Mouse (Mus musculus) stomach, embryonic 14.5 days (tissue): Measurements from ENCODE around the gene Fbxo33. TPM values are rescaled to one million over a fixed set of nuclear protein-coding genes. Genes with fewer than 3 reads are reported as not detected.
A peak's percentile ranks its signal among the peaks of the same experiment; 100 is the strongest.
"Not testable (repeated sequence)": the region's sequence is repeated elsewhere in the genome, so short reads cannot be mapped to it uniquely, and the experiment has no call there.

Source experiments
- ATAC-seq: fragments of 200-750 bp; cut with Nextera tagmentation; 2 replicates; pipeline ENCODE4 v1.8.0; 2017; ENCODE audit warnings: low read depth, moderate TSS enrichment; ENCODE audit not compliant: insufficient number of reproducible peaks, insufficient read depth, low FRiP score
- H3K27ac ChIP-seq: fragments of 300-500 bp; sonication (generic); 2 replicates; pipeline ENCODE4 v1.5.1; 2014; ENCODE audit warnings: mild to moderate bottlenecking, low read length, moderate library complexity, mixed read lengths
- H3K27me3 ChIP-seq: fragments of 300-500 bp; sonication (generic); 2 replicates; pipeline ENCODE4 v1.6.1; 2014; ENCODE audit warnings: low read length, control low read depth, mixed read lengths; ENCODE audit not compliant: control insufficient read depth, insufficient read depth
- H3K36me3 ChIP-seq: fragments of 300-500 bp; sonication (generic); 2 replicates; pipeline ENCODE4 v1.6.1; 2014; ENCODE audit warnings: mild to moderate bottlenecking, control low read depth, low read length, moderate library complexity, mixed read lengths; ENCODE audit not compliant: control insufficient read depth, insufficient read depth
- H3K4me1 ChIP-seq: fragments of 300-500 bp; sonication (generic); 2 replicates; pipeline ENCODE4 v1.6.1; 2014; ENCODE audit warnings: low read length, control low read depth, mixed read lengths; ENCODE audit not compliant: control insufficient read depth, insufficient read depth
- H3K4me2 ChIP-seq: fragments of 300-500 bp; sonication (generic); replicated peaks from 2 replicates; pipeline ENCODE4 v1.6.1; 2014; ENCODE audit warnings: low read depth, low read length, control low read depth
- H3K4me3 ChIP-seq: fragments of 300-500 bp; sonication (generic); 2 replicates; pipeline ENCODE4 v1.5.1; 2014; ENCODE audit warnings: low read depth, low read length, control low read depth
- H3K9ac ChIP-seq: fragments of 300-500 bp; sonication (generic); replicated peaks from 2 replicates; pipeline ENCODE4 v1.6.1; 2014; ENCODE audit warnings: low read depth, mild to moderate bottlenecking, control low read depth, low read length, moderate library complexity, mixed read lengths
- H3K9me3 ChIP-seq: fragments of 300-500 bp; sonication (generic); 2 replicates; pipeline ENCODE4 v1.6.1; 2016; ENCODE audit warnings: low read depth, low read length, control low read depth; ENCODE audit not compliant: control insufficient read depth
- WGBS: fragments of 180-500 bp; shearing (Covaris S2); extraction: QIAGEN DNeasy Blood & Tissue Kit; methylation state at CpG from one replicate; pipeline ENCODE4 v1.1.7; 2014; 5-methylcytosine and 5-hydroxymethylcytosine counted together
- polyA plus RNA-seq: library from polyadenylated mRNA; unstranded; fragments of >200 nt; fragmentation: Nextera tagmentation; extraction: Ambion mirVana; gene quantifications from 2 replicates; pipeline ENCODE4 v1.2.1, GENCODE M21; 2014

Fbxo33 gene
- polyA plus RNA-seq, 1 experiment from 2014 or later = 7.4 TPM

- H3K4me1 ChIP-seq = no peaks in the 10 kb centered on the region
- H3K4me3 ChIP-seq = no peak overlapping the region
- H3K9me3 ChIP-seq = no peaks in the 10 kb centered on the region
- H3K27ac ChIP-seq = no peak overlapping the region
- H3K27me3 ChIP-seq = no peaks in the 10 kb centered on the region
- H3K36me3 ChIP-seq = no peaks in the 10 kb centered on the region
- H3K9ac ChIP-seq = no peak overlapping the region
- WGBS = 72% methylated on average over 1 of the region's 1 CpGs
- ATAC-seq = no peak
- H3K4me2 ChIP-seq = no peak overlapping the region
Observed at GRCm38 (mm10) chr12:59248969-59249368, 29.4 kb upstream of the Fbxo33 start.

- not testable (repeated sequence) for H3K9ac ChIP-seq, H3K4me2 ChIP-seq, H3K27me3 ChIP-seq, H3K4me3 ChIP-seq, ATAC-seq, H3K4me1 ChIP-seq, H3K27ac ChIP-seq, H3K36me3 ChIP-seq, H3K9me3 ChIP-seq
- 85% methylated on average over 8 of the region's 8 CpGs for WGBS
Observed at GRCm38 (mm10) chr12:59241031-59241430, 21.5 kb upstream of the Fbxo33 start.

- Histone ChIP-seq H3K27ac (no peak overlapping the region), H3K4me3 (no peak overlapping the region), H3K27me3 (no peaks in the 10 kb centered on the region), H3K4me2 (no peak overlapping the region), H3K9me3 (no peaks in the 10 kb centered on the region), H3K4me1 (no peaks in the 10 kb centered on the region), H3K36me3 (no peaks in the 10 kb centered on the region), H3K9ac (no peak overlapping the region)
- no peak for ATAC-seq
- 83% methylated on average over 5 of the region's 5 CpGs for WGBS
Observed at GRCm38 (mm10) chr12:59238434-59238833, 18.9 kb upstream of the Fbxo33 start.

GRCm38 (mm10) chr12:59228401-59228800, 8.9 kb upstream of the Fbxo33 start:
- no peaks in the 10 kb centered on the region for H3K27me3 ChIP-seq
- no peak overlapping the region for H3K4me3 ChIP-seq
- 80% methylated on average over 5 of the region's 5 CpGs for WGBS
- H3K36me3 ChIP-seq = no peaks in the 10 kb centered on the region
- no peaks in the 10 kb centered on the region for H3K9me3 ChIP-seq
- no peak for ATAC-seq
- no peak overlapping the region for H3K4me2 ChIP-seq
- H3K27ac ChIP-seq = no peak overlapping the region
- H3K9ac ChIP-seq = no peak overlapping the region
- no peaks in the 10 kb centered on the region for H3K4me1 ChIP-seq

- WGBS = under 1% methylated on average over 66 of the region's 69 CpGs
- no peaks in the 10 kb centered on the region; the same call in 1 of the 2 replicates for H3K36me3 ChIP-seq
- peaks cover 5% of the 10 kb centered on the region; the same call in 1 of the 2 replicates for H3K4me1 ChIP-seq
- H3K9ac ChIP-seq = peak overlapping the region; percentile 81
- H3K4me3 ChIP-seq = peak overlapping the region; percentile 88
- H3K27ac ChIP-seq = peak overlapping the region; percentile 93
- no peak for ATAC-seq
- H3K27me3 ChIP-seq = no peaks in the 10 kb centered on the region
- H3K4me2 ChIP-seq = peak overlapping the region; percentile 93
- no peaks in the 10 kb centered on the region for H3K9me3 ChIP-seq
Observed at GRCm38 (mm10) chr12:59218640-59219321, 744 bp downstream of the Fbxo33 start.

GRCm38 (mm10) chr12:59217331-59217730, 2.2 kb downstream of the Fbxo33 start:
- H3K4me3 ChIP-seq = no peak overlapping the region
- H3K9ac ChIP-seq = no peak overlapping the region
- H3K4me2 ChIP-seq = no peak overlapping the region; the same call in 1 of the 2 replicates
- no peaks in the 10 kb centered on the region; the same call in 1 of the 2 replicates for H3K36me3 ChIP-seq
- H3K9me3 ChIP-seq = no peaks in the 10 kb centered on the region
- no peak for ATAC-seq
- H3K4me1 ChIP-seq = peaks cover 5% of the 10 kb centered on the region; the same call in 1 of the 2 replicates
- H3K27ac ChIP-seq = no peak overlapping the region
- WGBS = 82% methylated on average over 3 of the region's 3 CpGs
- no peaks in the 10 kb centered on the region for H3K27me3 ChIP-seq

GRCm38 (mm10) chr12:59216676-59217266, 2.8 kb downstream of the Fbxo33 start:
- H3K27ac ChIP-seq = no peak overlapping the region
- H3K9me3 ChIP-seq = no peaks in the 10 kb centered on the region
- ATAC-seq = no peak
- H3K36me3 ChIP-seq = no peaks in the 10 kb centered on the region; the same call in 1 of the 2 replicates
- WGBS = 79% methylated on average over 6 of the region's 6 CpGs
- no peak overlapping the region for H3K4me3 ChIP-seq
- H3K4me2 ChIP-seq = no peak overlapping the region
- H3K4me1 ChIP-seq = peaks cover 5% of the 10 kb centered on the region; the same call in 1 of the 2 replicates
- H3K9ac ChIP-seq = no peak overlapping the region
- H3K27me3 ChIP-seq = no peaks in the 10 kb centered on the region

GRCm38 (mm10) chr12:59216176-59216575, 3.3 kb downstream of the Fbxo33 start:
- 88% methylated on average over 4 of the region's 4 CpGs for WGBS
- ATAC-seq = no peak
- no peaks in the 10 kb centered on the region for H3K27me3 ChIP-seq

More at GRCm38 (mm10) chr12:59216176-59216575, 3.3 kb downstream of the Fbxo33 start:
- Histone ChIP-seq H3K27ac (no peak overlapping the region), H3K36me3 (no peaks in the 10 kb centered on the region; the same call in 1 of the 2 replicates), H3K9ac (no peak overlapping the region), H3K4me3 (no peak overlapping the region), H3K4me1 (peaks cover 5% of the 10 kb centered on the region; the same call in 1 of the 2 replicates), H3K4me2 (no peak overlapping the region), H3K9me3 (no peaks in the 10 kb centered on the region)
